Mouse (Mus musculus): ENCODE data around the gene Cpvl. TPM values are rescaled to one million over a fixed set of nuclear protein-coding genes. Genes with fewer than 3 reads are reported as not detected.
A peak's percentile ranks its signal among the peaks of the same experiment; 100 is the strongest.

The Cpvl gene
- polyA plus RNA-seq, 1 experiment from 2014 or later, result not detected

DNA sequence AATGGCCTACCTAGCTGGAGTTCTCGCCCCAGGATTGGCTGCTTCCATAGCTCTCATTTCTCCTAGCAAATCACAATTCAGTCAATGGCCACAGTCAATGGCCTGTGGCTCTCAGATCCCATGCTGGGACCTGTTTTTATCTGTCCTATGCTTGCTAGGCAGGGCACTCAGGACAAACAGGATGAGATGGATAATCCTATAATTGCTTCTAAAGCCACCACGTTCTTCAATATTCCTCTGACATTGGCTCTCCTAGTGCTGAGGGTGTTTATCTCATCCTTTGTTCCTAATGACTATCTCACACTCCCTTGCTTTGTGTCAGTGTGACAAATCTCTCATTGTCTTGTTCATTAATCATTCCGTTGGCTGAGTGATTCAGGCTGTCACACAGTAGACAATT lies 39.5 kb downstream of the Cpvl start:
- Histone ChIP-seq H3K9ac (replicated peaks) (no peak overlapping the region), H3K4me2 (ENCODE audit: low read depth, low read length) (no peak overlapping the region), H3K27ac (ENCODE audit: low read depth) (no peak overlapping the region), H3K27me3 (ENCODE audit: insufficient read depth, low read length) (no peaks in the 10 kb centered on the region), H3K9me3 (ENCODE audit: low read length) (no peaks in the 10 kb centered on the region), H3K4me1 (ENCODE audit: insufficient read depth) (no peaks in the 10 kb centered on the region), H3K4me3 (ENCODE audit: low read depth, low read length) (no peak overlapping the region), H3K36me3 (replicated peaks; ENCODE audit: insufficient read depth, low read length) (no peaks in the 10 kb centered on the region)
- TF ChIP-seq CTCF (IDR thresholded peaks at IDR 0.05; ENCODE audit: low read depth), result no peak
- no peak for TF ChIP-seq EP300 (IDR thresholded peaks at IDR 0.05; ENCODE audit: low read depth)
- DNase-seq (no peak), ATAC-seq (no peak)
- 65% methylated on average over 3 of the region's 3 CpGs for WGBS (ENCODE audit: insufficient replicate concordance)

DNA sequence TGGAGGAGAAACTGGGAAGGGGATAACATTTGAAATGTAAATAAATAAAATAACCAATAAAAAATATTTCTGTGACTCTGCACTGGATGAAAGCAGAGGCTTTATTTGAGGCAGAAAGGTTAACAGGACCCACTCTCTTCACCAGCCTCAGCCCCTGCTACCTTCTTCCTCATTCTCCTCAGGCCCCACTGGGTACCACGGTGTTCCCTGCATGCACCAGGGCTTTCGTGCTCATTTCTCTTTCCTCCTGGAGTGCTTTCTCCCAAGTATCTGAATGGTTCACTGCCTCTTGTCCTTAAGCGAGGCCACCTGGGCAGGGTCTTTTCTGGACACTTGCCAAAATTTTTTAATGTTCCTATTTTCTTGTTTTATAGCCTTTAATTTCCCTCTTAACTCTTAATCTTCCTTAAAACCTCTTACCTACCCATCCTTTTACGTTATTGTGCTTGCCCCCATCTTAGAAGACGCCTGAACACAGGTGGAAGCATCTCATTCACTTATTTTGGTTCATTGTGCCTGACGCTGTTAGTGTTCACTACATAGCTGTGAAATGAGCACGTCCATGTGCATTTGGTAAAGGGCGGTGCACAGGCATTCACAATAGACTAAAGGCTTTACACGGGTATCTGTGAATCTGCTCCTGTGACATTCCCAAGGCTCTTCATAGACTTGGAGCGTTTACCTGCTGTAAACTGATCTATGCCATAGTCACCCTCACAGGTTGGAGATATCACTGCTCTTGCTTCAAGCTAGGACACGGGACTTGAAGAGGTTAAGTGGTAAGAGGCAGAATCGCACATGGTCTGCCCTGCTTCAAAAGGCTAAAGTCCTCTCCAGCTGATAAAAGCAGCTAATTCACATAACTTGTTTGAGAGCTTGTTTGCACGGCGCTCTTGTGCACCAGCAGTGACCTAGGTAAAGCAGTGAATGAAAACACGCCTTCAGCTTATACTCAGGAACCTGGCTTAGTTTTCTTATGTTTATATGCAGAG lies 41.0 kb downstream of the Cpvl start:
- TF ChIP-seq EP300 (IDR thresholded peaks at IDR 0.05; ENCODE audit: low read depth) (no peak), CTCF (IDR thresholded peaks at IDR 0.05; ENCODE audit: low read depth) (no peak)
- H3K27ac ChIP-seq (ENCODE audit: low read depth), result no peak overlapping the region
- H3K4me1 ChIP-seq (ENCODE audit: insufficient read depth), result no peaks in the 10 kb centered on the region
- no peaks in the 10 kb centered on the region for H3K9me3 ChIP-seq (ENCODE audit: low read length)
- DNase-seq (no peak), ATAC-seq (no peak)
- no peaks in the 10 kb centered on the region for H3K36me3 ChIP-seq (replicated peaks; ENCODE audit: insufficient read depth, low read length)
- H3K4me3 ChIP-seq (ENCODE audit: low read depth, low read length), result no peak overlapping the region
- H3K27me3 ChIP-seq (ENCODE audit: insufficient read depth, low read length), result no peaks in the 10 kb centered on the region
- 69% methylated on average over 15 of the region's 15 CpGs for WGBS (ENCODE audit: insufficient replicate concordance)
- no peak overlapping the region for H3K4me2 ChIP-seq (ENCODE audit: low read depth, low read length)
- no peak overlapping the region for H3K9ac ChIP-seq (replicated peaks)

DNA sequence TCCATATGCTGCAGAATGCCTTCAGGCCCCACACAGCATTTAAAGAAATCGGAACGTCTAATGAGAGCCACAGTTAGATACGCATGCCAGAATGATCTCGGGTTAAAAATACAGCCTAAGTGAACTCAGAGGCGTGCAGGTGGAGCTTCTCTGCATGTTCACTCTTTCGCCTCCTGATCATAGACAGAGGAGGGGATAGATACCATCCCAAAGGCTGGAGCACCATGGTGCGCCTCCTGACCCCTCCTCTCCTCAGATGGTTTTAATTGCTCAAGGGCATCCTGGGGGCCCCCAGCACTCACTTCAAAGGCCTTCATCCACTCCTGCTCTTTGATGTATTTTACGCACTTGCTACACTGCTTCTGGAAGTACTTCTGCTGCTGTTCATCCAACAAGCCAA lies 46.9 kb downstream of the Cpvl start:
- ATAC-seq (no peak), DNase-seq (no peak)
- Histone ChIP-seq H3K4me1 (ENCODE audit: insufficient read depth) (no peaks in the 10 kb centered on the region), H3K27ac (ENCODE audit: low read depth) (no peak overlapping the region), H3K4me3 (ENCODE audit: low read depth, low read length) (no peak overlapping the region), H3K27me3 (ENCODE audit: insufficient read depth, low read length) (no peaks in the 10 kb centered on the region), H3K9ac (replicated peaks) (no peak overlapping the region), H3K36me3 (replicated peaks; ENCODE audit: insufficient read depth, low read length) (no peaks in the 10 kb centered on the region), H3K4me2 (ENCODE audit: low read depth, low read length) (no peak overlapping the region), H3K9me3 (ENCODE audit: low read length) (no peaks in the 10 kb centered on the region)
- TF ChIP-seq EP300 (IDR thresholded peaks at IDR 0.05; ENCODE audit: low read depth) (no peak), CTCF (IDR thresholded peaks at IDR 0.05; ENCODE audit: low read depth) (no peak)
- 83% methylated on average over 8 of the region's 8 CpGs for WGBS (ENCODE audit: insufficient replicate concordance)

DNA sequence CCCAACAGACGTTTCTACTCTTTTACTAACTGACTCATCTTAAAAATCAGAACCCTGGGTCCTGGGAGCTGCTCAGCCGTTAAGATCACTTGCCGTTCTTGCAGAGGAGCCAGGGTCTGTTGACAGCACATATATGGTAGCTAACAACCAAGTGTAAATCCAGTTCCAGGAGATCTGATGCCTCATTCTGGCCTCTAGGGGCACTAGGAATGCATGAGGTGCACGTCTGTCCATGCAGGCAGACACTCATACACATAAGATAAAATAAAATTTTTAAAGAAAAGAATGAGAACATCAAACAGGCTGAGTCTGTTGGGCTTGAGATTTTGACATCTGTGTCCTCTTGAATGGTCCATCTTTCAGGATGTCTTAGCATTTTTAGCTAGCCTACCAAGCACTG lies 48.6 kb downstream of the Cpvl start:
- no peaks in the 10 kb centered on the region for H3K36me3 ChIP-seq (replicated peaks; ENCODE audit: insufficient read depth, low read length)
- WGBS (ENCODE audit: insufficient replicate concordance), result 59% methylated on average over 4 of the region's 4 CpGs
- DNase-seq (no peak), ATAC-seq (no peak)
- TF ChIP-seq EP300 (IDR thresholded peaks at IDR 0.05; ENCODE audit: low read depth), result no peak
- TF ChIP-seq CTCF (IDR thresholded peaks at IDR 0.05; ENCODE audit: low read depth), result peak; percentile 20; the same call in 1 of the 2 replicates
- H3K9ac ChIP-seq (replicated peaks), result no peak overlapping the region
- H3K27ac ChIP-seq (ENCODE audit: low read depth), result no peak overlapping the region
- no peaks in the 10 kb centered on the region for H3K4me1 ChIP-seq (ENCODE audit: insufficient read depth)
- H3K4me3 ChIP-seq (ENCODE audit: low read depth, low read length), result no peak overlapping the region
- H3K27me3 ChIP-seq (ENCODE audit: insufficient read depth, low read length), result no peaks in the 10 kb centered on the region
- H3K4me2 ChIP-seq (ENCODE audit: low read depth, low read length), result no peak overlapping the region
- no peaks in the 10 kb centered on the region for H3K9me3 ChIP-seq (ENCODE audit: low read length)

DNA sequence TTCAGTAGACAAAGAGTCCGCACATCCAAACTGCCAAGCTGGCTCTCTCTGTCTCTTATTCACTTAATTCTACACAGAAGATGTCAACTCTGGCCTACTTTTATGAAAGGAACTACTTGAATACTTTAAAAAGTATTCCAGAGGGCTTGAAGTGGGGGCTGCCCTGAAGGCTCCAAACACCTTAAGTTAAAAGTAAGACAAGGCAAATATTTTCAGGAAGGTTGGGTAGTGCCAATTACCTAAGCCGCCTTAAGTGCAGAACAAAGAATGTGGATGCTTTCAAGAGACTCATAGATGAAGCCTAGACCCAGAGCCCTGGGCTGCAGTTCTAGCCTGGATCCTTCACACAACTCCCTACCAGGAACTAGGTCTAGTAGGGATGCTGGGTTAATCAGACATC lies 52.3 kb downstream of the Cpvl start:
- Histone ChIP-seq H3K27me3 (ENCODE audit: insufficient read depth, low read length) (no peaks in the 10 kb centered on the region), H3K27ac (ENCODE audit: low read depth) (no peak overlapping the region), H3K4me1 (ENCODE audit: insufficient read depth) (no peaks in the 10 kb centered on the region), H3K36me3 (replicated peaks; ENCODE audit: insufficient read depth, low read length) (no peaks in the 10 kb centered on the region), H3K9me3 (ENCODE audit: low read length) (no peaks in the 10 kb centered on the region), H3K4me3 (ENCODE audit: low read depth, low read length) (no peak overlapping the region), H3K9ac (replicated peaks) (no peak overlapping the region), H3K4me2 (ENCODE audit: low read depth, low read length) (no peak overlapping the region)
- ATAC-seq (no peak), DNase-seq (no peak)
- WGBS (ENCODE audit: insufficient replicate concordance), result 95% methylated on average over 2 of the region's 2 CpGs
- no peak for TF ChIP-seq CTCF (IDR thresholded peaks at IDR 0.05; ENCODE audit: low read depth)
- TF ChIP-seq EP300 (IDR thresholded peaks at IDR 0.05; ENCODE audit: low read depth), result no peak

DNA sequence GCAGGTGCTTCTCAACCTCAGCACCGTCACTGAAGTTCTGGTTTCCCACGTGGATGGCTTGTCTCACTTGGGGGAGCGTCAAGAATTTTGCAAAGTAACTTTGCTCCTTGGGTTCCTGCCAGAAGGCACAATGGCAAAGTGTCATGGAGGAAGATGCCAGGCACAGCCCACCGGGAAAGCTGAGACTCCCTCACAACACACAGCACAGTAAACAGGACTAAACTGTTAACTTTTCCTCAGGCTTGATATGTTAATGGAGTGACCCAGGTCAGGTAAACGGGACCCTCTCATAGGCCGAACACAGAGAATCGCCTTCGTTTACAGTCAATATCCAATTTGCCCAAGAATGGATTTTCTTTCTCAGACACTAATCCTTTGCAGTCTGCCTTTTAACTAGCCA lies 53.3 kb downstream of the Cpvl start:
- no peak for TF ChIP-seq CTCF (IDR thresholded peaks at IDR 0.05; ENCODE audit: low read depth)
- TF ChIP-seq EP300 (IDR thresholded peaks at IDR 0.05; ENCODE audit: low read depth), result no peak

More for the DNA sequence above, 53.3 kb downstream of the Cpvl start:
- Histone ChIP-seq H3K36me3 (replicated peaks; ENCODE audit: insufficient read depth, low read length) (no peaks in the 10 kb centered on the region), H3K27me3 (ENCODE audit: insufficient read depth, low read length) (no peaks in the 10 kb centered on the region), H3K4me1 (ENCODE audit: insufficient read depth) (no peaks in the 10 kb centered on the region), H3K9me3 (ENCODE audit: low read length) (no peaks in the 10 kb centered on the region), H3K9ac (replicated peaks) (no peak overlapping the region), H3K4me3 (ENCODE audit: low read depth, low read length) (no peak overlapping the region), H3K4me2 (ENCODE audit: low read depth, low read length) (no peak overlapping the region), H3K27ac (ENCODE audit: low read depth) (no peak overlapping the region)
- DNase-seq (no peak), ATAC-seq (no peak)
- WGBS (ENCODE audit: insufficient replicate concordance), result 66% methylated on average over 8 of the region's 8 CpGs
